Mouse (Mus musculus): ENCODE results near the gene Klhl34. TPM values are rescaled to one million over a fixed set of nuclear protein-coding genes. Genes with fewer than 3 reads are reported as not detected.

The Klhl34 gene
- polyA plus RNA-seq (2015; fragmentation: Nextera tagmentation; extraction: Ambion mirVana) = 0.09 and 0.18 TPM in 2 replicates

- Histone ChIP-seq H3K9me3 (ENCODE audit: control insufficient read depth, low read length) (no peaks in the 10 kb centered on the region), H3K27me3 (replicated peaks; ENCODE audit: control insufficient read depth, insufficient read depth, low read length) (no peaks in the 10 kb centered on the region), H3K9ac (ENCODE audit: low read depth, low read length) (no peak within 1 kb of the TSS), H3K4me1 (ENCODE audit: control insufficient read depth, insufficient read depth, low read length) (no peaks in the 10 kb centered on the region), H3K4me3 (ENCODE audit: low read length) (peak within 1 kb of the TSS; percentile 28), H3K4me2 (ENCODE audit: low read depth, low read length) (peak within 1 kb of the TSS; percentile 53), H3K36me3 (ENCODE audit: control insufficient read depth, insufficient read depth, low read length) (no peaks in the 10 kb centered on the region), H3K27ac (ENCODE audit: low read length) (no peak within 1 kb of the TSS)
- no peak for ATAC-seq
- 47% methylated on average over 28 of the region's 28 CpGs for WGBS
Observed at GRCm38 (mm10) chrX:157818207-157818920, at the start of gene Klhl34. Gene Klhl34 (plus strand): TSS chrX:157818435.

DNA sequence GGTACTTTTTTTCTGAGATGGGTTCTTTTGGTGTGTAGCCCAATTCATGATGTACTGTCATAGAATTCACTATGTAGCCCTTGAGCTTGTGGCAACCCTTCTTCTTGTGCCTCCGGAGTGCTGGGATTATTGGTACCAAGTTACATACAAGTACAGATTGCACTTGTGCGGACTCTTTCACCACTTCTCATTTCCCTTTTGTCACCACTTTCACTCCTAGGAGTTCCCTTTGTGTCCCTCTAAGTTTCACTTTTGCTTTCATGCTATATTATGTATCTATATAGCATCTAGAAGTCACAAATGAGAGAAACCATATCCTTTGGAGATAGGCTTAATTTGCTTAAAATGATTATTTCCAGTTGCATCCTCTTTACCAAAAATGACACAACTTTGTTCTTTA lies 16.6 kb upstream of the Klhl34 start:
- H3K4me2 ChIP-seq (ENCODE audit: low read depth, low read length) = no peak overlapping the region
- H3K36me3 ChIP-seq (ENCODE audit: control insufficient read depth, insufficient read depth, low read length) = no peaks in the 10 kb centered on the region
- no peak overlapping the region for H3K4me3 ChIP-seq (ENCODE audit: low read length)
- no peaks in the 10 kb centered on the region for H3K4me1 ChIP-seq (ENCODE audit: control insufficient read depth, insufficient read depth, low read length)
- H3K9me3 ChIP-seq (ENCODE audit: control insufficient read depth, low read length) = no peaks in the 10 kb centered on the region
- no peak overlapping the region for H3K9ac ChIP-seq (ENCODE audit: low read depth, low read length)
- 86% methylated on average over 2 of the region's 2 CpGs for WGBS
- no peak overlapping the region for H3K27ac ChIP-seq (ENCODE audit: low read length)
- ATAC-seq = no peak
- H3K27me3 ChIP-seq (replicated peaks; ENCODE audit: control insufficient read depth, insufficient read depth, low read length) = no peaks in the 10 kb centered on the region

- WGBS = 44% methylated on average over 1 of the region's 1 CpGs
- Histone ChIP-seq H3K36me3 (ENCODE audit: control insufficient read depth, insufficient read depth, low read length) (no peaks in the 10 kb centered on the region), H3K4me1 (ENCODE audit: control insufficient read depth, insufficient read depth, low read length) (no peaks in the 10 kb centered on the region), H3K4me3 (ENCODE audit: low read length) (no peak overlapping the region), H3K4me2 (ENCODE audit: low read depth, low read length) (no peak overlapping the region), H3K9me3 (ENCODE audit: control insufficient read depth, low read length) (no peaks in the 10 kb centered on the region), H3K9ac (ENCODE audit: low read depth, low read length) (no peak overlapping the region), H3K27me3 (replicated peaks; ENCODE audit: control insufficient read depth, insufficient read depth, low read length) (no peaks in the 10 kb centered on the region), H3K27ac (ENCODE audit: low read length) (no peak overlapping the region)
- no peak for ATAC-seq
Observed at GRCm38 (mm10) chrX:157809721-157810120, 8.5 kb upstream of the Klhl34 start.

- Histone ChIP-seq H3K27ac (ENCODE audit: low read length) (no peak overlapping the region), H3K4me3 (ENCODE audit: low read length) (peak overlapping the region; percentile 28), H3K9me3 (ENCODE audit: control insufficient read depth, low read length) (no peaks in the 10 kb centered on the region), H3K36me3 (ENCODE audit: control insufficient read depth, insufficient read depth, low read length) (no peaks in the 10 kb centered on the region), H3K4me1 (ENCODE audit: control insufficient read depth, insufficient read depth, low read length) (no peaks in the 10 kb centered on the region), H3K4me2 (ENCODE audit: low read depth, low read length) (peak overlapping the region; percentile 53), H3K27me3 (replicated peaks; ENCODE audit: control insufficient read depth, insufficient read depth, low read length) (no peaks in the 10 kb centered on the region), H3K9ac (ENCODE audit: low read depth, low read length) (no peak overlapping the region)
- peak; percentile 55 for ATAC-seq
- 24% methylated on average over 31 of the region's 31 CpGs for WGBS
Observed at GRCm38 (mm10) chrX:157817571-157818206, 546 bp upstream of the Klhl34 start.

DNA sequence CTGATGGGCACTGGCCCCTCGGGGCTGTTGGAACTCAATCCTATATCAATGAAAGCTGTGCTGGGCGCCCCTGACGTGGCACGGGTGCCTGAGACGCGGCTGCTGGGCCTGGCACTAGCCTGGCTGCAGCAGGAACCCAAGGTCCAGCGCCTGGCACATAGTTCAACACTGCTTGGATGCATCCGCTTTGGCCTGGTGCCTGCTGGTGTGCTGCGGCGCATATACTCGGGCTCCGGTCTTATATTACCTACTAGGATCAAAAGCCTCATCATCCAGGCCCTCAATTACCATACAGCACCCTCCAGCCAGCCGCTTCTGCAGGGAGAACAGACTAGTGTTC lies 656 bp downstream of the Klhl34 start:
- H3K36me3 ChIP-seq (ENCODE audit: control insufficient read depth, insufficient read depth, low read length) = no peaks in the 10 kb centered on the region
- no peaks in the 10 kb centered on the region for H3K9me3 ChIP-seq (ENCODE audit: control insufficient read depth, low read length)
- H3K4me3 ChIP-seq (ENCODE audit: low read length) = no peak overlapping the region
- no peaks in the 10 kb centered on the region for H3K27me3 ChIP-seq (replicated peaks; ENCODE audit: control insufficient read depth, insufficient read depth, low read length)
- no peak for ATAC-seq
- 89% methylated on average over 13 of the region's 13 CpGs for WGBS
- no peak overlapping the region for H3K9ac ChIP-seq (ENCODE audit: low read depth, low read length)
- H3K4me1 ChIP-seq (ENCODE audit: control insufficient read depth, insufficient read depth, low read length) = no peaks in the 10 kb centered on the region
- no peak overlapping the region for H3K27ac ChIP-seq (ENCODE audit: low read length)
- no peak overlapping the region for H3K4me2 ChIP-seq (ENCODE audit: low read depth, low read length)

DNA sequence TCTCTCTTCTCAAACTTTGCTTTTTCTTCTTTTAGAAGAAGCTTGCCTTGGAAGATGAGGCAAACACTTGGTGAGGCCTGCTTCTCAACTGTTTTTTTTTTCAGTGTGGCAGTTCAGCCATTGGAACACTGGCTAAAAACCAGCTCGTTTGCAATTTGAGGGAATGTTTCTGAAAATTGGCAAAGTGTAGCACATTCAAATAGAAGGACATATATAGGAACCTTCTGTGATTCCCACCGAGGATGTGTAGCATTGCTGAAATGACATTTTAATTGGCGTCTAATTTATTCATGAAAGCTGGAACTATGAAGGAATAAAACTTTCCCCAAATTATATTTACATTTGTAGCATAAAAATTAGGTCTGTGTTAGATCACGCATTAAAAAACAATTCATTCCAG lies 11.7 kb downstream of the Klhl34 start:
- no peak for ATAC-seq
- Histone ChIP-seq H3K27ac (ENCODE audit: low read length) (no peak overlapping the region), H3K36me3 (ENCODE audit: control insufficient read depth, insufficient read depth, low read length) (no peaks in the 10 kb centered on the region), H3K4me2 (ENCODE audit: low read depth, low read length) (no peak overlapping the region), H3K9ac (ENCODE audit: low read depth, low read length) (no peak overlapping the region), H3K27me3 (replicated peaks; ENCODE audit: control insufficient read depth, insufficient read depth, low read length) (no peaks in the 10 kb centered on the region), H3K4me3 (ENCODE audit: low read length) (no peak overlapping the region), H3K9me3 (ENCODE audit: control insufficient read depth, low read length) (no peaks in the 10 kb centered on the region), H3K4me1 (ENCODE audit: control insufficient read depth, insufficient read depth, low read length) (no peaks in the 10 kb centered on the region)
- 76% methylated on average over 4 of the region's 4 CpGs for WGBS

Other genes with a start within 250 kb of the Klhl34 start
- 1.7 and 3.3 TPM in 2 replicates for gene Yy2, start 249.4 kb upstream of the Klhl34 start, polyA plus RNA-seq (2015; fragmentation: Nextera tagmentation; extraction: Ambion mirVana)
- gene Mbtps2, start 219.7 kb upstream of the Klhl34 start, polyA plus RNA-seq (2015; fragmentation: Nextera tagmentation; extraction: Ambion mirVana) = 16.8 and 17.9 TPM in 2 replicates
- gene Smpx, start 119.5 kb upstream of the Klhl34 start, polyA plus RNA-seq (2015; fragmentation: Nextera tagmentation; extraction: Ambion mirVana) = 1.4 and 1.6 TPM in 2 replicates
- gene Cnksr2, start 224.9 kb downstream of the Klhl34 start, polyA plus RNA-seq (2015; fragmentation: Nextera tagmentation; extraction: Ambion mirVana) = 0.18 and 0.24 TPM in 2 replicates